Mouse (Mus musculus) adrenal gland, adult 8-10 months (tissue): ENCODE results near the gene Dst. TPM values are rescaled to one million over a fixed set of nuclear protein-coding genes. Genes with fewer than 3 reads are reported as not detected.
A peak's percentile ranks its signal among the peaks of the same experiment; 100 is the strongest.

Experiments
- DNase-seq: peaks from one replicate; pipeline ENCODE4 v3.0.0; 2022
- total RNA-seq, 4 experiments: library from RNA; stranded (reverse); gene quantifications; 2 replicates each; pipeline ENCODE4 v1.2.4; 2022

Gene Dst
- total RNA-seq, 4 experiments from 2014 or later: 141 to 240 (median 190) TPM

- DNase-seq: no peak
These were observed 270.1 kb downstream of the Dst start for GRCm38 (mm10) chr1:34178022-34178727.

GRCm38 (mm10) chr1:34179756-34180155 lies 271.7 kb downstream of the Dst start:
- DNase-seq: no peak

- DNase-seq: no peak
These were observed 274.6 kb downstream of the Dst start for GRCm38 (mm10) chr1:34182406-34183249.

- DNase-seq: no peak
These were observed 275.4 kb downstream of the Dst start for GRCm38 (mm10) chr1:34183250-34183926.

GRCm38 (mm10) chr1:34184266-34184665 lies 276.2 kb downstream of the Dst start:
- no peak for DNase-seq

- DNase-seq: peak; percentile 37
These were observed 278.0 kb downstream of the Dst start for GRCm38 (mm10) chr1:34186033-34186432.

GRCm38 (mm10) chr1:34187501-34187900 lies 279.5 kb downstream of the Dst start:
- no peak for DNase-seq

- no peak for DNase-seq
These were observed 280.8 kb downstream of the Dst start for GRCm38 (mm10) chr1:34188721-34189236.

- DNase-seq: no peak
These were observed 281.3 kb downstream of the Dst start for GRCm38 (mm10) chr1:34189318-34189717.

GRCm38 (mm10) chr1:34189970-34190369 lies 281.9 kb downstream of the Dst start:
- DNase-seq: no peak

GRCm38 (mm10) chr1:34192174-34192573 lies 284.1 kb downstream of the Dst start:
- DNase-seq: no peak

- DNase-seq: no peak
These were observed 292.8 kb downstream of the Dst start for GRCm38 (mm10) chr1:34200791-34201190.

GRCm38 (mm10) chr1:34201483-34201882 lies 293.5 kb downstream of the Dst start:
- no peak for DNase-seq

GRCm38 (mm10) chr1:34211704-34212103 lies 303.7 kb downstream of the Dst start:
- DNase-seq: no peak

- DNase-seq: no peak
These were observed 308.4 kb downstream of the Dst start for GRCm38 (mm10) chr1:34216456-34216855.

- DNase-seq: peak; percentile 46
These were observed 310.3 kb downstream of the Dst start for GRCm38 (mm10) chr1:34218323-34218722.

GRCm38 (mm10) chr1:34218801-34219200 lies 310.8 kb downstream of the Dst start:
- DNase-seq: no peak

- DNase-seq: no peak
These were observed 312.1 kb downstream of the Dst start for GRCm38 (mm10) chr1:34220094-34220601.

GRCm38 (mm10) chr1:34223866-34224265 lies 315.8 kb downstream of the Dst start:
- no peak for DNase-seq

GRCm38 (mm10) chr1:34227676-34228075 lies 319.7 kb downstream of the Dst start:
- DNase-seq: no peak

GRCm38 (mm10) chr1:34231041-34231440 lies 323.0 kb downstream of the Dst start:
- DNase-seq: no peak

GRCm38 (mm10) chr1:34236254-34236723 lies 328.3 kb downstream of the Dst start:
- peak; percentile 81 for DNase-seq

GRCm38 (mm10) chr1:34237211-34237610 lies 329.2 kb downstream of the Dst start:
- DNase-seq: no peak
